11 mouse cellular contexts compared by ENCODE assay signal in genomic region chr5:75336454-75336853, GRCm38 (mm10).
DNase-seq lines count a peak whose midpoint lies in the region; TF ChIP-seq lines count a peak whose summit lies in the region.
"Had no signal": no experiment of that assay in that cellular context is flagged by ENCODE, and none has a peak within 500 bp of the region (broad histone marks: within the 10 kb centered on the region; RNA-seq: fewer than 3 reads in every experiment).

No protein-coding gene starts in this region.

- TF ChIP-seq CTCF in gastrocnemius, adult 2 months (IDR thresholded peaks at IDR 0.05): no peak
- TF ChIP-seq CTCF in left cerebral cortex, adult 2 months (IDR thresholded peaks at IDR 0.05): no peak
- no peak for TF ChIP-seq CTCF in brain, embryonic 14.5 days (IDR thresholded peaks at IDR 0.05; ENCODE audit: borderline replicate concordance, extremely low read depth, insufficient read depth, insufficient read length)

- DNase-seq in gastrocnemius, postnatal 10 days: peak; percentile 10
- DNase-seq in gastrocnemius, adult 2 months: no peak
- peak; percentile 13 to 23 for DNase-seq in left cerebral cortex, postnatal 25 days (ENCODE audit: low spot score in 2 of 2)
- no peak for DNase-seq in left cerebral cortex, adult 2 months (ENCODE audit: extremely low spot score in 1 of 2, low spot score in 2 of 2)
- DNase-seq in brain, embryonic 14.5 days (ENCODE audit: low read depth): peak; percentile 73
- DNase-seq in layer of hippocampus, postnatal 10 days (ENCODE audit: low spot score in 2 of 2): peak; percentile 38 to 54
- no peak for DNase-seq in ovary, postnatal 36 days (ENCODE audit: low spot score)
- DNase-seq: cerebellum, adult 2 months; lung, postnatal 10 days; thymus, postnatal 36 days had no signal

- H3K27ac ChIP-seq in gastrocnemius, adult 2 months: no peak overlapping the region
- no peak overlapping the region for H3K27ac ChIP-seq in left cerebral cortex, adult 2 months
- H3K27ac ChIP-seq: midbrain, embryonic 10.5 days had no signal

- intact Hi-C loops in gastrocnemius, adult 2 months (cut with DNase I): no loop called here
- intact Hi-C loops in left cerebral cortex, postnatal 25 days (cut with DNase I): no loop called here
- intact Hi-C loops in left cerebral cortex, adult 2 months (cut with DNase I): loop anchor here (10.0 kb wide), 1 partner anchor 102 kb away; no protein-coding TSS in a partner anchor

- TF ChIP-seq POLR2A in brain, embryonic 14.5 days (IDR thresholded peaks at IDR 0.05; ENCODE audit: borderline replicate concordance, extremely low read depth, insufficient read depth, insufficient read length, poor library complexity, severe bottlenecking): no peak

- no peak overlapping the region for H3K4me3 ChIP-seq in gastrocnemius, adult 2 months
- no peak overlapping the region for H3K4me3 ChIP-seq in left cerebral cortex, adult 2 months
- H3K4me3 ChIP-seq: midbrain, embryonic 10.5 days had no signal

Comparison
In these comparisons a context has a peak if more than half of its experiments do, and no peak if none do; other contexts are left out.
1. DNase-seq: peak in gastrocnemius, postnatal 10 days (single experiment), left cerebral cortex, postnatal 25 days (2 of 2), brain, embryonic 14.5 days (single experiment) and layer of hippocampus, postnatal 10 days (2 of 2); none in gastrocnemius, adult 2 months (single experiment), left cerebral cortex, adult 2 months (0 of 2) and ovary, postnatal 36 days (single experiment).